Comparison of ENCODE assay signal across 23 mouse cellular contexts in the genomic region with DNA sequence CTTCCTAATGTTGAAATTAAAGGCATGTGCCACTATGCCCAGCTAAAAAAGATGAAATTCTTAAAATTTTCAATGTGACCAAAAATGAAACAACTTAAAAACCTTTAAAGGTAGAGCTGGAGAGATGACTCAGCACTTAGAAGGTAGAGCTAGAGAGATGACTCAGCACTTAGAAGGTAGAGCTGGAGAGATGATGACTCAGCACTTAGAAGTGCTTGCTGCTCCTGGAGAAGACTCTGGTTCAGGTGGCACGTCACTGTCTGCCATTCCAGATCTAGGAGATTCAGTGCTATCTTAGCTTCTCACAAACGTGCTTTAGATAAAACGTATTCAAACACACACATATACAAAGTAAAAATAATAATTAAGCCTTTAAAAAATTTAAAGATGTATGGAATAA. TPM values are rescaled to one million over a fixed set of nuclear protein-coding genes. Genes with fewer than 3 reads are reported as not detected.
DNase-seq lines count a peak whose midpoint lies in the region; ATAC-seq and TF ChIP-seq lines count a peak whose summit lies in the region.
"Had no signal": no experiment of that assay in that cellular context is flagged by ENCODE, and none has a peak within 500 bp of the region (broad histone marks: within the 10 kb centered on the region; RNA-seq: fewer than 3 reads in every experiment).

No protein-coding gene starts in this region.

- H3K9ac ChIP-seq in MEL (ENCODE audit: control insufficient read depth, low read depth, low read length, poor library complexity, severe bottlenecking): no peak overlapping the region
- H3K9ac ChIP-seq in midbrain, embryonic 14.5 days (replicated peaks; ENCODE audit: low read length): no peak overlapping the region
- H3K9ac ChIP-seq: forebrain, postnatal 0 days; heart, embryonic 15.5 days; hindbrain, embryonic 13.5 days had no signal

- H3K4me1 ChIP-seq in MEL (ENCODE audit: control insufficient read depth in 1 of 2, insufficient read depth in 2 of 2, low read length in 2 of 2): peaks cover 0 to 3% of the 10 kb centered on the region in 2 experiments; a peak in 1 of 4 replicates
- no peaks in the 10 kb centered on the region for H3K4me1 ChIP-seq in midbrain, embryonic 14.5 days (ENCODE audit: control insufficient read depth, insufficient read depth, low read length)
- H3K4me1 ChIP-seq: heart, embryonic 15.5 days; hindbrain, embryonic 13.5 days had no signal

- 90% methylated on average over 3 of the region's 3 CpGs for WGBS in midbrain, embryonic 14.5 days

- H3K9me3 ChIP-seq in MEL (replicated peaks; ENCODE audit: insufficient read depth, low read length): no peaks in the 10 kb centered on the region
- no peaks in the 10 kb centered on the region for H3K9me3 ChIP-seq in midbrain, embryonic 14.5 days (ENCODE audit: control insufficient read depth, low read length)
- H3K9me3 ChIP-seq: heart, embryonic 15.5 days; hindbrain, embryonic 13.5 days had no signal

- H3K27me3 ChIP-seq in MEL (ENCODE audit: control insufficient read depth in 1 of 2, insufficient read depth in 2 of 2, low read length in 2 of 2): no peaks in the 10 kb centered on the region
- H3K27me3 ChIP-seq in midbrain, embryonic 14.5 days (ENCODE audit: control insufficient read depth, insufficient read depth, low read length): no peaks in the 10 kb centered on the region
- H3K27me3 ChIP-seq: heart, embryonic 15.5 days; hindbrain, embryonic 13.5 days; Patski had no signal

- H3K79me2 ChIP-seq in MEL (ENCODE audit: control insufficient read depth, insufficient read depth, low read length, poor library complexity): no peaks in the 10 kb centered on the region

- peak; percentile 96 for ATAC-seq in erythroid progenitor cell, adult 5-6 weeks (replicated peaks; ENCODE audit: low FRiP score, poor library complexity, severe bottlenecking)
- ATAC-seq in megakaryocyte progenitor cell, adult 5-6 weeks (replicated peaks; ENCODE audit: poor library complexity): peak; percentile 64
- ATAC-seq in midbrain, embryonic 14.5 days (ENCODE audit: low FRiP score, low TSS enrichment): no peak
- ATAC-seq: forebrain, postnatal 0 days; Patski had no signal

- TF ChIP-seq EP300 in MEL (IDR thresholded peaks at IDR 0.05; ENCODE audit: low read depth in 1 of 2, low read length in 2 of 2): peak in 1 of 2 experiments; percentile 53; a peak in 2 of 4 replicates

- H3K4me2 ChIP-seq in midbrain, embryonic 14.5 days (ENCODE audit: low read length): no peak overlapping the region
- H3K4me2 ChIP-seq: heart, embryonic 15.5 days; hindbrain, embryonic 13.5 days had no signal

- DNase-seq in heart, adult 11 months: peak; percentile 17
- no peak for DNase-seq in heart, postnatal 4 days
- DNase-seq in MEL (ENCODE audit: low read depth, low spot score): peak; percentile 70
- DNase-seq in midbrain, embryonic 14.5 days: no peak
- no peak for DNase-seq in retina, postnatal 1 day
- DNase-seq in thymus, adult 18-20 months: no peak
- DNase-seq: adrenal gland, postnatal 10 days; forebrain, postnatal 0 days; kidney, adult 11 months; kidney, postnatal 36 days; left cerebral cortex, postnatal 4 days; thymus, adult 2 months had no signal

- no peak overlapping the region for H3K4me3 ChIP-seq in MEL (ENCODE audit: control insufficient read depth in 1 of 2, insufficient read depth in 1 of 2, low read depth in 2 of 2, low read length in 2 of 2)
- no peak overlapping the region for H3K4me3 ChIP-seq in midbrain, embryonic 14.5 days (replicated peaks; ENCODE audit: low read depth, low read length)
- H3K4me3 ChIP-seq: heart, embryonic 15.5 days; hindbrain, embryonic 13.5 days had no signal

- no peak overlapping the region; the same call in 1 of the 2 replicates for H3K27ac ChIP-seq in MEL (ENCODE audit: control insufficient read depth, low read depth, low read length)
- H3K27ac ChIP-seq in midbrain, embryonic 14.5 days (replicated peaks; ENCODE audit: low read depth, low read length): no peak overlapping the region
- H3K27ac ChIP-seq: heart, embryonic 15.5 days; hindbrain, embryonic 13.5 days had no signal

- no peak for TF ChIP-seq CTCF in MEL (IDR thresholded peaks at IDR 0.05 in 2 of 3, conservative IDR thresholded peaks at IDR 0.05 in 1 of 3; ENCODE audit: control insufficient read depth in 1 of 3, insufficient read depth in 1 of 3, low read depth in 2 of 3, low read length in 3 of 3, poor library complexity in 1 of 3, severe bottlenecking in 1 of 3)

- no peak for TF ChIP-seq RAD21 in MEL (IDR thresholded peaks at IDR 0.05; ENCODE audit: low read depth, low read length)

- peaks cover 3 to 9% of the 10 kb centered on the region in 2 experiments for H3K36me3 ChIP-seq in MEL (ENCODE audit: control insufficient read depth in 1 of 2, insufficient read depth in 2 of 2, low read length in 2 of 2)
- peaks cover 63% of the 10 kb centered on the region for H3K36me3 ChIP-seq in midbrain, embryonic 14.5 days (ENCODE audit: control insufficient read depth, insufficient read depth, low read length)

- no peak for TF ChIP-seq POLR2A in MEL (IDR thresholded peaks at IDR 0.05; ENCODE audit: control insufficient read depth in 1 of 2, insufficient read depth in 1 of 2, low read depth in 1 of 2, low read length in 2 of 2, poor library complexity in 1 of 2)

TF ChIP-seq in MEL, 35 proteins besides CTCF, POLR2A, EP300 and RAD21:
- no peak for TF ChIP-seq POLR2AphosphoS2 (IDR thresholded peaks at IDR 0.05; ENCODE audit: low read length)
- no peak for TF ChIP-seq SIN3A (IDR thresholded peaks at IDR 0.05; ENCODE audit: low read length)
- TF ChIP-seq USF1 (IDR thresholded peaks at IDR 0.05; ENCODE audit: low read depth, low read length): no peak
- no peak for TF ChIP-seq TBP (IDR thresholded peaks at IDR 0.05; ENCODE audit: low read depth, low read length)
- TF ChIP-seq CHD1 (IDR thresholded peaks at IDR 0.05; ENCODE audit: low read depth, low read length): no peak
- TF ChIP-seq ETS1 (IDR thresholded peaks at IDR 0.05; ENCODE audit: low read depth, low read length): peak; percentile 75
- TF ChIP-seq ZNF384 (IDR thresholded peaks at IDR 0.05; ENCODE audit: low read depth, low read length): no peak
- 0 out of 2 replicates have a peak, but pooled peaks have one; percentile 6 for TF ChIP-seq GATA1 (IDR thresholded peaks at IDR 0.05; ENCODE audit: low read depth, low read length)
- TF ChIP-seq NRF1 (IDR thresholded peaks at IDR 0.05; ENCODE audit: insufficient read depth, low read depth, low read length, poor library complexity, severe bottlenecking): no peak
- no peak for TF ChIP-seq MYC (IDR thresholded peaks at IDR 0.05; ENCODE audit: low read depth, low read length)
- TF ChIP-seq UBTF (IDR thresholded peaks at IDR 0.05; ENCODE audit: borderline replicate concordance, insufficient read depth, low read depth, low read length): no peak
- TF ChIP-seq KAT2A (conservative IDR thresholded peaks at IDR 0.05; ENCODE audit: low read depth, low read length): no peak
- no peak for TF ChIP-seq JUND (IDR thresholded peaks at IDR 0.05; ENCODE audit: low read depth, low read length)
- no peak for TF ChIP-seq TAL1 (IDR thresholded peaks at IDR 0.05; ENCODE audit: low read length)
- TF ChIP-seq ZMIZ1 (IDR thresholded peaks at IDR 0.05; ENCODE audit: low read depth, low read length): no peak
- TF ChIP-seq ZC3H11A (IDR thresholded peaks at IDR 0.05; ENCODE audit: low read depth, low read length): no peak
- TF ChIP-seq HCFC1 (IDR thresholded peaks at IDR 0.05; ENCODE audit: low read depth, low read length): no peak
- TF ChIP-seq BHLHE40 (IDR thresholded peaks at IDR 0.05; ENCODE audit: borderline replicate concordance, low read depth, low read length): no peak
- no peak for TF ChIP-seq MAX (IDR thresholded peaks at IDR 0.05; ENCODE audit: low read length)
- TF ChIP-seq CHD2 (IDR thresholded peaks at IDR 0.05; ENCODE audit: low read length): no peak
- no peak for TF ChIP-seq ZKSCAN1 (IDR thresholded peaks at IDR 0.05; ENCODE audit: low read depth, low read length)
- TF ChIP-seq MYB (IDR thresholded peaks at IDR 0.05; ENCODE audit: low read depth, low read length): no peak
- no peak for TF ChIP-seq SMC3 (IDR thresholded peaks at IDR 0.05; ENCODE audit: low read depth, low read length)
- no peak for TF ChIP-seq POLR2AphosphoS5 (IDR thresholded peaks at IDR 0.05; ENCODE audit: borderline replicate concordance, low read depth, low read length)
- TF ChIP-seq GABPA (IDR thresholded peaks at IDR 0.05; ENCODE audit: low read depth, low read length): peak; percentile 91
- no peak for TF ChIP-seq TCF12 (IDR thresholded peaks at IDR 0.05; ENCODE audit: low read depth, low read length)
- TF ChIP-seq MXI1 (IDR thresholded peaks at IDR 0.05; ENCODE audit: low read depth, low read length): no peak
- TF ChIP-seq ELF1 (IDR thresholded peaks at IDR 0.05; ENCODE audit: low read depth, low read length): no peak
- peak; percentile 98 for TF ChIP-seq MAFK (IDR thresholded peaks at IDR 0.05; ENCODE audit: borderline replicate concordance, low read depth, low read length)

RNA-seq across cellular contexts. Expression of a gene that starts 13.7 kb away (rescaled TPM):
- 10 to 100 TPM; 12.7 to 13.9 TPM for total RNA-seq in heart, postnatal 4 days (2021)
- total RNA-seq in MEL (2012; rRNA removed): 7.3 and 8.0 TPM in 2 replicates
- polyA plus RNA-seq in MEL (2012; ENCODE audit: insufficient read depth in 1 of 2, insufficient read length in 2 of 2, low read depth in 1 of 2, low replicate concordance in 2 of 2, missing spikeins in 1 of 2): 1 to 10 TPM in 1 of 2 experiments, not detected in 1; 7.6 TPM
- total RNA-seq in erythroid progenitor cell, adult 5-6 weeks (2015; ENCODE audit: low replicate concordance): 128 and 183 TPM in 2 replicates
- total RNA-seq in erythroid progenitor cell, adult 5-6 weeks (2017; ENCODE audit: low replicate concordance): 189 and 248 TPM in 2 replicates
- 25.8 and 35.4 TPM in 2 replicates for total RNA-seq in megakaryocyte progenitor cell, adult 5-6 weeks (2015)
- 31.7 and 45.5 TPM in 2 replicates for total RNA-seq in megakaryocyte progenitor cell, adult 5-6 weeks (2017)
- 65.4 and 72.1 TPM in 2 replicates for polyA plus RNA-seq in midbrain, embryonic 14.5 days (2014; fragmentation: Nextera tagmentation; extraction: Ambion mirVana)

RNA-seq across cellular contexts. Expression of a gene that starts 19.8 kb away (rescaled TPM):
- total RNA-seq in heart, postnatal 4 days (2021): not detected
- not detected in 2 replicates for total RNA-seq in MEL (2012; rRNA removed)
- polyA plus RNA-seq in MEL (2012; ENCODE audit: insufficient read depth in 1 of 2, insufficient read length in 2 of 2, low read depth in 1 of 2, low replicate concordance in 2 of 2, missing spikeins in 1 of 2): not detected
- total RNA-seq in erythroid progenitor cell, adult 5-6 weeks (2015; ENCODE audit: low replicate concordance): not detected in 2 replicates
- total RNA-seq in erythroid progenitor cell, adult 5-6 weeks (2017; ENCODE audit: low replicate concordance): not detected in 2 replicates
- not detected in 2 replicates for total RNA-seq in megakaryocyte progenitor cell, adult 5-6 weeks (2015)
- not detected in 2 replicates for total RNA-seq in megakaryocyte progenitor cell, adult 5-6 weeks (2017)
- polyA plus RNA-seq in midbrain, embryonic 14.5 days (2014; fragmentation: Nextera tagmentation; extraction: Ambion mirVana): not detected in 2 replicates
- total RNA-seq: adrenal gland, postnatal 10 days; forebrain, postnatal 0 days; gastrocnemius, adult 8-10 months; layer of hippocampus, postnatal 14 days; left cerebral cortex, postnatal 4 days; neutrophil, adult 5-6 weeks had no signal
- polyA plus RNA-seq: C2C12; cortical plate, adult 2 months; forebrain, postnatal 0 days; heart, embryonic 15.5 days; hindbrain, embryonic 13.5 days; lung, embryonic 16.5 days; thymus, adult 2 months had no signal

Comparison
In these comparisons a context has a peak if more than half of its experiments do, and no peak if none do; other contexts are left out.
1. DNase-seq: peak in heart, adult 11 months (single experiment) and MEL (single experiment); none in heart, postnatal 4 days (single experiment), midbrain, embryonic 14.5 days (single experiment), retina, postnatal 1 day (single experiment) and thymus, adult 18-20 months (0 of 2).